Mouse (Mus musculus): ENCODE measurements around the gene Olfr224. TPM values are rescaled to one million over a fixed set of nuclear protein-coding genes. Genes with fewer than 3 reads are reported as not detected.
"Not testable (repeated sequence)": the region's sequence is repeated elsewhere in the genome, so short reads cannot be mapped to it uniquely, and the experiment has no call there.

The Olfr224 gene
- polyA plus RNA-seq, 1 experiment from 2014 or later = not detected

DNA sequence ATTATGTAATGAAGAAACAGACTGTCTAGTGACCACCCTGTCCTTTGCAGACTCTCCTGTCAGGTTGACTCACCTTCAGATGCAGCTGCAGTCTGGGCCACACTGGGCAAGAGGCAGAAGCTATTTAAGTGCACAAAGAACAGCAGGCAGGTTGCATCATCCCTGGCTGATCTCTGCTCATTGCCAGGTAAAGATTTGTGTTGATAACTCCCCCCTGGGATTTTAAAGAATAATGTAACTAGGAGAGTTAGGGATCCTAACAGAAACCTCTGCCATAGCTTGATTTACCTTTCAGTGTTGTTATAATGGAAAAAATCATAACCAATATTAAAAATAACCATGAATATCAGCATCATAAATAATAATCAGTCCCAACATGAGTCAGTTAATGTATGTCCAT lies 35.6 kb downstream of the Olfr224 start, which contains the start of gene Olfr330:
TSS of gene Olfr330 (minus strand) at position 101 of the 400 bp plus-strand sequence.
- H3K36me3 ChIP-seq (ENCODE audit: insufficient read depth, low read length); H3K4me3 ChIP-seq (ENCODE audit: low read length); H3K27ac ChIP-seq (ENCODE audit: low read length); H3K4me1 ChIP-seq (ENCODE audit: insufficient read depth, low read length); ATAC-seq (ENCODE audit: low FRiP score, low TSS enrichment); H3K9me3 ChIP-seq (ENCODE audit: low read length); H3K4me2 ChIP-seq (replicated peaks; ENCODE audit: low read depth, low read length); H3K27me3 ChIP-seq (ENCODE audit: insufficient read depth, low read length); H3K9ac ChIP-seq (replicated peaks; ENCODE audit: low read length): not testable (repeated sequence)

DNA sequence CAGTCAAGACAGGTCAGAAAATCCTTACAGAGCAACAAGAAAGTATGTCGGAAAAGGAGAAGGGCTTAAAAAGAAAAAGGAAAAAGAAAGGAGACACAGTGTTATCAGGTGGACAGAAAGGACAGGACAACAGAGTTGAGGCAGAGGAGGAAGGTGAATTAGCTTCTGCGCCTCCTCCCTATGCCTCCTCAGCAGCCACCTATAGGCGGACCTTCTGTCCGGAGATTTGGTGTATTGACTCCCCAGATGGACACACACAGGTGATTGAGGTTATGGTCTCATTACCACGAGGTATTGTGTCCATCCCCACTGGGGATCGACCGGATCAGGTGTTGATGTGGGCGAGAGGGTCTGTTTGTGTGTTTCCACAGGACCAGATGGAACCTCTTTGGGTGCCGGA lies 50.6 kb downstream of the Olfr224 start:
- not testable (repeated sequence) for H3K4me2 ChIP-seq (replicated peaks; ENCODE audit: low read depth, low read length)

DNA sequence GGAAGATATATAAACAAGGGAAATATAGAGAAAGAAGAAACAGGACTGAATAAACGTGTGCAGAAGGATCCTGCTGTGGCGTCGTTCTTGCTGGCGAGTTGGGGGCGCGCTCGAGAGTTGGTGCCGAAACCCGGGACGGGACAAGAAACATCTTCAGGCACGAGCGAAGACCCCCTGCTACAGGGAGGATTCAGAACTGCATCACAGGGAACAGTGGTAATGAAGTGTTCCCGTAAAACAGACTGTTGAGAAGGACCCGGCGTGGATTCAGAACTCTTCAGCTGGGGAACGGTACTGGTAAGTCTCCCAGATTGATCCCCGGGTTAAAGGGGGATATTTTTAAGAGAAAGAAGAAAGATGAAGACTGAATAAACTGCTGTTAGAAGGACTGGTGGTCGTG lies 51.4 kb downstream of the Olfr224 start:
- 95% methylated on average over 15 of the region's 18 CpGs for WGBS
- H3K9ac ChIP-seq (replicated peaks; ENCODE audit: low read length); H3K27ac ChIP-seq (ENCODE audit: low read length); H3K27me3 ChIP-seq (ENCODE audit: insufficient read depth, low read length); ATAC-seq (ENCODE audit: low FRiP score, low TSS enrichment); H3K4me3 ChIP-seq (ENCODE audit: low read length); H3K9me3 ChIP-seq (ENCODE audit: low read length); H3K4me2 ChIP-seq (replicated peaks; ENCODE audit: low read depth, low read length); H3K4me1 ChIP-seq (ENCODE audit: insufficient read depth, low read length); H3K36me3 ChIP-seq (ENCODE audit: insufficient read depth, low read length): not testable (repeated sequence)

More for the DNA sequence above, 50.6 kb downstream of the Olfr224 start:
- not testable (repeated sequence) for ATAC-seq (ENCODE audit: low FRiP score, low TSS enrichment); H3K36me3 ChIP-seq (ENCODE audit: insufficient read depth, low read length); H3K4me1 ChIP-seq (ENCODE audit: insufficient read depth, low read length); H3K9me3 ChIP-seq (ENCODE audit: low read length); H3K9ac ChIP-seq (replicated peaks; ENCODE audit: low read length); H3K4me3 ChIP-seq (ENCODE audit: low read length); H3K27ac ChIP-seq (ENCODE audit: low read length); H3K27me3 ChIP-seq (ENCODE audit: insufficient read depth, low read length)
- 92% methylated on average over 6 of the region's 9 CpGs for WGBS

Other genes starting within 250 kb of the Olfr224 start
- 40.9 and 43.8 TPM in 2 replicates for gene Zfp672, start 240.2 kb downstream of the Olfr224 start, polyA plus RNA-seq (2015; fragmentation: Nextera tagmentation; extraction: Ambion mirVana)
- gene Sh3bp5l, start 239.8 kb downstream of the Olfr224 start, polyA plus RNA-seq (2015; fragmentation: Nextera tagmentation; extraction: Ambion mirVana) = 41.2 and 41.8 TPM in 2 replicates
- 0.21 and 0.27 TPM in 2 replicates for gene Lypd8, start 191.5 kb downstream of the Olfr224 start, polyA plus RNA-seq (2015; fragmentation: Nextera tagmentation; extraction: Ambion mirVana)
- gene 1810065E05Rik, start 149.4 kb downstream of the Olfr224 start, polyA plus RNA-seq (2015; fragmentation: Nextera tagmentation; extraction: Ambion mirVana) = not detected in 2 replicates
- gene Gm12253, start 138.0 kb downstream of the Olfr224 start, polyA plus RNA-seq (2015; fragmentation: Nextera tagmentation; extraction: Ambion mirVana) = not detected in 2 replicates
- not detected in 2 replicates for gene Lypd9, start 117.6 kb downstream of the Olfr224 start, polyA plus RNA-seq (2015; fragmentation: Nextera tagmentation; extraction: Ambion mirVana)
- gene Olfr30, start 108.3 kb downstream of the Olfr224 start, polyA plus RNA-seq (2015; fragmentation: Nextera tagmentation; extraction: Ambion mirVana) = not detected in 2 replicates
- not detected in 2 replicates for gene Olfr332, start 78.0 kb downstream of the Olfr224 start, polyA plus RNA-seq (2015; fragmentation: Nextera tagmentation; extraction: Ambion mirVana)
- gene Olfr331, start 68.0 kb downstream of the Olfr224 start, polyA plus RNA-seq (2015; fragmentation: Nextera tagmentation; extraction: Ambion mirVana) = not detected in 2 replicates
- not detected in 2 replicates for gene Olfr330, start 35.7 kb downstream of the Olfr224 start, polyA plus RNA-seq (2015; fragmentation: Nextera tagmentation; extraction: Ambion mirVana)
- not detected in 2 replicates for gene Olfr329-ps, start 24.1 kb downstream of the Olfr224 start, polyA plus RNA-seq (2015; fragmentation: Nextera tagmentation; extraction: Ambion mirVana)
- 0.14 TPM in 1 of 2 replicates, not detected in the other for gene Olfr328, start 14.9 kb downstream of the Olfr224 start, polyA plus RNA-seq (2015; fragmentation: Nextera tagmentation; extraction: Ambion mirVana)
- not detected in 2 replicates for gene Olfr325, start 7.2 kb upstream of the Olfr224 start, polyA plus RNA-seq (2015; fragmentation: Nextera tagmentation; extraction: Ambion mirVana)
- gene Olfr324, start 24.6 kb upstream of the Olfr224 start, polyA plus RNA-seq (2015; fragmentation: Nextera tagmentation; extraction: Ambion mirVana) = not detected in 2 replicates
- not detected in 2 replicates for gene 2210407C18Rik, start 45.5 kb upstream of the Olfr224 start, polyA plus RNA-seq (2015; fragmentation: Nextera tagmentation; extraction: Ambion mirVana)
- gene Olfr323, start 59.9 kb upstream of the Olfr224 start, polyA plus RNA-seq (2015; fragmentation: Nextera tagmentation; extraction: Ambion mirVana) = not detected in 2 replicates
- 0.10 TPM in 1 of 2 replicates, not detected in the other for gene Trim58, start 69.9 kb upstream of the Olfr224 start, polyA plus RNA-seq (2015; fragmentation: Nextera tagmentation; extraction: Ambion mirVana)
- 0.04 and 0.12 TPM in 2 replicates for gene Olfr322, start 88.2 kb upstream of the Olfr224 start, polyA plus RNA-seq (2015; fragmentation: Nextera tagmentation; extraction: Ambion mirVana)
- 0.05 TPM in 1 of 2 replicates, not detected in the other for gene Olfr320, start 110.5 kb upstream of the Olfr224 start, polyA plus RNA-seq (2015; fragmentation: Nextera tagmentation; extraction: Ambion mirVana)
- gene Olfr319, start 128.6 kb upstream of the Olfr224 start, polyA plus RNA-seq (2015; fragmentation: Nextera tagmentation; extraction: Ambion mirVana) = not detected in 2 replicates
- gene Olfr318, start 153.5 kb upstream of the Olfr224 start, polyA plus RNA-seq (2015; fragmentation: Nextera tagmentation; extraction: Ambion mirVana) = not detected in 2 replicates
- not detected in 2 replicates for gene Olfr317, start 168.7 kb upstream of the Olfr224 start, polyA plus RNA-seq (2015; fragmentation: Nextera tagmentation; extraction: Ambion mirVana)
- gene Olfr316, start 182.2 kb upstream of the Olfr224 start, polyA plus RNA-seq (2015; fragmentation: Nextera tagmentation; extraction: Ambion mirVana) = not detected in 2 replicates
- not detected in 2 replicates for gene Olfr315, start 202.6 kb upstream of the Olfr224 start, polyA plus RNA-seq (2015; fragmentation: Nextera tagmentation; extraction: Ambion mirVana)
- not detected in 2 replicates for gene Olfr314, start 212.4 kb upstream of the Olfr224 start, polyA plus RNA-seq (2015; fragmentation: Nextera tagmentation; extraction: Ambion mirVana)
- 0.31 and 0.85 TPM in 2 replicates for gene Fam183b, start 231.4 kb upstream of the Olfr224 start, polyA plus RNA-seq (2015; fragmentation: Nextera tagmentation; extraction: Ambion mirVana)
- gene Olfr313, start 244.4 kb upstream of the Olfr224 start, polyA plus RNA-seq (2015; fragmentation: Nextera tagmentation; extraction: Ambion mirVana) = not detected in 2 replicates

All from kidney, embryonic 16.5 days (tissue).